Mouse (Mus musculus): Measurements from ENCODE around the gene Atad3a.

Atad3a gene

GRCm38 (mm10) chr4:155739741-155740636, 20.9 kb downstream of the Atad3a start:
- no peak for DNase-seq (ENCODE audit: low read depth, low spot score)

- no peak for DNase-seq (ENCODE audit: low read depth, low spot score)
Measured at GRCm38 (mm10) chr4:155739152-155739551, 21.7 kb downstream of the Atad3a start.

GRCm38 (mm10) chr4:155738262-155738661, 22.6 kb downstream of the Atad3a start:
- no peak for DNase-seq (ENCODE audit: low read depth, low spot score)

- DNase-seq (ENCODE audit: low read depth, low spot score), result no peak
Measured at GRCm38 (mm10) chr4:155736421-155736820, 24.5 kb downstream of the Atad3a start.

- DNase-seq (ENCODE audit: low read depth, low spot score), result peak; percentile 46
Measured at GRCm38 (mm10) chr4:155735788-155736187, 25.1 kb downstream of the Atad3a start.

GRCm38 (mm10) chr4:155734951-155735702, 25.8 kb downstream of the Atad3a start:
- no peak for DNase-seq (ENCODE audit: low read depth, low spot score)

- peak; percentile 88 for DNase-seq (ENCODE audit: low read depth, low spot score)
Measured at GRCm38 (mm10) chr4:155734350-155734941, 26.4 kb downstream of the Atad3a start, which contains the start of gene Tmem240. Gene Tmem240, plus strand, starts transcription at chr4:155734800.

GRCm38 (mm10) chr4:155733267-155733666, 27.6 kb downstream of the Atad3a start:
- DNase-seq (ENCODE audit: low read depth, low spot score), result no peak

GRCm38 (mm10) chr4:155727993-155728392, 32.9 kb downstream of the Atad3a start:
- DNase-seq (ENCODE audit: low read depth, low spot score), result no peak

- DNase-seq (ENCODE audit: low read depth, low spot score), result peak; percentile 50
Measured at GRCm38 (mm10) chr4:155721668-155722083, 39.2 kb downstream of the Atad3a start.

- no peak for DNase-seq (ENCODE audit: low read depth, low spot score)
Measured at GRCm38 (mm10) chr4:155710521-155711252, 50.2 kb downstream of the Atad3a start.

- no peak for DNase-seq (ENCODE audit: low read depth, low spot score)
Measured at GRCm38 (mm10) chr4:155708988-155709387, 51.9 kb downstream of the Atad3a start.

- DNase-seq (ENCODE audit: low read depth, low spot score), result peak; percentile 39
Measured at GRCm38 (mm10) chr4:155708582-155708981, 52.3 kb downstream of the Atad3a start.

- no peak for DNase-seq (ENCODE audit: low read depth, low spot score)
Measured at GRCm38 (mm10) chr4:155705592-155705929, 55.3 kb downstream of the Atad3a start.

GRCm38 (mm10) chr4:155704721-155705591, 55.9 kb downstream of the Atad3a start, which contains the start of gene Ssu72:
Gene Ssu72, plus strand, starts transcription at chr4:155704800.
- DNase-seq (ENCODE audit: low read depth, low spot score), result peak; percentile 99

GRCm38 (mm10) chr4:155703425-155703929, 57.4 kb downstream of the Atad3a start:
- no peak for DNase-seq (ENCODE audit: low read depth, low spot score)

- DNase-seq (ENCODE audit: low read depth, low spot score), result peak; percentile 56
Measured at GRCm38 (mm10) chr4:155700425-155700824, 60.5 kb downstream of the Atad3a start.

- no peak for DNase-seq (ENCODE audit: low read depth, low spot score)
Measured at GRCm38 (mm10) chr4:155696261-155697255, 64.3 kb downstream of the Atad3a start.

- no peak for DNase-seq (ENCODE audit: low read depth, low spot score)
Measured at GRCm38 (mm10) chr4:155695531-155696062, 65.3 kb downstream of the Atad3a start.

Measured in A20 (cell line).